Mouse (Mus musculus) CH12.LX (cell line): ENCODE measurements around the gene Il1rl2.

ENCODE experiments used
- CTCF ChIP-seq, 2 experiments: IDR thresholded peaks in 1 of 2; conservative IDR thresholded peaks in 1 of 2; 2 replicates each; pipeline ENCODE4 v1.5.1; 2011 to 2012; ENCODE audit warnings: low read depth in 2 of 2, low read length in 2 of 2, improper control_type of control experiment in 1 of 2, inconsistent platforms in 1 of 2, mild to moderate bottlenecking in 1 of 2, moderate library complexity in 1 of 2
- EP300 ChIP-seq: IDR thresholded peaks from 2 replicates; pipeline ENCODE4 v1.6.1; 2011; ENCODE audit warnings: low read length, improper control_type of control experiment
- GABPA ChIP-seq: IDR thresholded peaks from 2 replicates; pipeline ENCODE4 v1.6.1; 2012; ENCODE audit warnings: low read depth, low read length, improper control_type of control experiment, inconsistent platforms; ENCODE audit not compliant: insufficient replicate concordance
- NELFE ChIP-seq: IDR thresholded peaks from 2 replicates; pipeline ENCODE4 v1.6.1; 2011; ENCODE audit warnings: low read depth, low read length, improper control_type of control experiment
- POLR2AphosphoS2 ChIP-seq: IDR thresholded peaks from 2 replicates; pipeline ENCODE4 v1.6.1; 2011; ENCODE audit warnings: low read depth, low read length, improper control_type of control experiment

- TF ChIP-seq CTCF (conservative IDR thresholded peaks at IDR 0.05 in 1 of 2, IDR thresholded peaks at IDR 0.05 in 1 of 2; ENCODE audit: low read depth in 2 of 2, low read length in 2 of 2) = no peak
- TF ChIP-seq EP300 = no peak
- no peak for TF ChIP-seq POLR2AphosphoS2
- no peak for TF ChIP-seq NELFE
- TF ChIP-seq GABPA = no peak
Measured at GRCm38 (mm10) chr1:40414276-40414675, 89.9 kb downstream of the Il1rl2 start.
